Mouse (Mus musculus): ENCODE measurements around the gene Ppp1r9a. TPM values are rescaled to one million over a fixed set of nuclear protein-coding genes. Genes with fewer than 3 reads are reported as not detected.

Ppp1r9a gene
- total and polyA plus RNA-seq, 2 experiments from 2014 or later: 39.1 to 85.5 TPM

DNA sequence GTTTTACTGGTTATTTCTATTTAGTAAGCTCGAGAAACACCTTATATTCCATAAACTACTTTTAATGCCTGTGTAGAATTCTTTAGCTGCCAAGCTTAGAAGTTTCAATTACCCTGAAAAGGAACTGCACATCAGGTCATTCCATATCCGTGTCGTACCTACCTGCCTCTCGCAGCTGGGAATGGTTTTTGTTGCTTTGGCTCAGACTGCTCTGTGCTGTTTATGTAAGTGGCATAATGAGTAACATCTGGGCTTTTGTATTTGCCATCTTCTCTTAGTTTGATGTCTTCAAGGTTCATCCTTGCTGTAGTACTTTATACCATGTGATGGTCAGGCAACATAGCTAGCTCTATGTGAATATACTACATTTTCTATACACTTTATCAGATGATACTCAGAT is 47.0 kb downstream of the Ppp1r9a start:
- Histone ChIP-seq H3K9ac (no peak overlapping the region), H3K4me1 (ENCODE audit: insufficient read depth) (no peaks in the 10 kb centered on the region), H3K4me3 (ENCODE audit: low read depth, low read length) (no peak overlapping the region), H3K9me3 (ENCODE audit: low read length) (no peaks in the 10 kb centered on the region), H3K36me3 (ENCODE audit: insufficient read depth) (no peaks in the 10 kb centered on the region), H3K27ac (ENCODE audit: low read depth, low read length) (no peak overlapping the region), H3K4me2 (ENCODE audit: low read depth) (no peak overlapping the region), H3K27me3 (ENCODE audit: insufficient read depth, low read length) (no peaks in the 10 kb centered on the region)
- DNase-seq (no peak), ATAC-seq (no peak)
- TF ChIP-seq CTCF (IDR thresholded peaks at IDR 0.05; ENCODE audit: low read depth): no peak
- WGBS: 83% methylated on average over 4 of the region's 4 CpGs

DNA sequence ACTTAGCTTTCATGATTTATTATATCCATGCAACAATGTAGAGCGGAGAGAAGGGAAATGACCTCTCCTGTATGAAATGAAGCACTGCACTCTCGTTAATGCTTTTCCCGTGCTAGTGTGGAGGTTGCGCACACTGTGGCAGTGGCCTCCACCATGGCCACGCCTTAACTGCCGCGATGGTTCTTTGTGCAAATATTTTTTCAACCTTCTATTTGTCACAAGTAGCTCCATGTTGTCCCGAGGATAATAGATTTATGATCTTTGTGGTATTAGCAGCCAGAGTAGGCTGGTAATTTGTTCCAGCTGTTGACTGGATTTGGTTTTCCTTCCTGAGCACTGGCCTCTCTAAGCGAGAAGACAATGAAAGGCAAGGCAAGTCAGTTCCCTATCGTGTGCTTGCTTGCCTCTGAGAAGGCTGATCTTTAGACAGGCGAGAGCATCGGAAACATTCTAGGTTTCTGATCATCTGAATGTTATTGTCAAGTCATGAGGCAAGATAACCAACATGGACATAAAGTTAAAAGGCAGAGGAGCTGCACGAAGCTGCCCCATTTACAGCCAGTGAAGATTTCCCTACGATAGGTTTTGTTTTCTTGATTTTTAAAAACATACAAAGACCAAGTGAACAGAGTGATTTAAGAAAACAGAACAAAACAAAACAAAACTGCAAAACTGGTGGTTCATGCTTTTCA is 50.5 kb downstream of the Ppp1r9a start:
- H3K9ac ChIP-seq: no peak overlapping the region
- no peak overlapping the region for H3K4me2 ChIP-seq (ENCODE audit: low read depth)
- WGBS: 88% methylated on average over 14 of the region's 14 CpGs
- H3K4me3 ChIP-seq (ENCODE audit: low read depth, low read length): no peak overlapping the region
- no peaks in the 10 kb centered on the region for H3K27me3 ChIP-seq (ENCODE audit: insufficient read depth, low read length)
- no peak for ATAC-seq
- H3K4me1 ChIP-seq (ENCODE audit: insufficient read depth): no peaks in the 10 kb centered on the region
- no peaks in the 10 kb centered on the region for H3K9me3 ChIP-seq (ENCODE audit: low read length)
- H3K27ac ChIP-seq (ENCODE audit: low read depth, low read length): no peak overlapping the region
- no peaks in the 10 kb centered on the region for H3K36me3 ChIP-seq (ENCODE audit: insufficient read depth)
- no peak for TF ChIP-seq CTCF (IDR thresholded peaks at IDR 0.05; ENCODE audit: low read depth)
- DNase-seq: no peak

DNA sequence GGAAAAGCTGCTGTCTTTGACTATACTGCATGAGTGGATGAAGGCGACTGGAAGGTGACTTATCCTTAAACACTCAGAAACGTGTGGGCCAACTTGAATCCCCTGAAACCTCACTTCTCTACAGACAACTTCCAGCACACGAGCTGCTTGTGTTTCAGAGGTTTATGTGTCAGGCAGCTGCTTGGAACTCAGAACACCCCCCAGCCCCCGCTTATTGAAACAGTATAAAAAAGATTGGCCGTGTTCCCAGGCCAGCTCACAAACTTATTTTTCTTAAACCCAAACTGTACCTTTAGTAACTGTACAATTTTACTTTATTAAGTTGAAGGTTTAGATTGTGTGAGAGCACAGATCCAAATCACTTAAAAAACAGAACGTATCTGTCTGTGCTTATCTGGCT is 53.9 kb downstream of the Ppp1r9a start:
- WGBS: 50% methylated on average over 6 of the region's 6 CpGs
- H3K4me2 ChIP-seq (ENCODE audit: low read depth): no peak overlapping the region
- H3K36me3 ChIP-seq (ENCODE audit: insufficient read depth): no peaks in the 10 kb centered on the region
- no peaks in the 10 kb centered on the region for H3K4me1 ChIP-seq (ENCODE audit: insufficient read depth)
- TF ChIP-seq CTCF (IDR thresholded peaks at IDR 0.05; ENCODE audit: low read depth): no peak
- DNase-seq: no peak
- H3K27me3 ChIP-seq (ENCODE audit: insufficient read depth, low read length): no peaks in the 10 kb centered on the region
- H3K9me3 ChIP-seq (ENCODE audit: low read length): no peaks in the 10 kb centered on the region
- H3K27ac ChIP-seq (ENCODE audit: low read depth, low read length): no peak overlapping the region
- H3K9ac ChIP-seq: no peak overlapping the region
- no peak for ATAC-seq
- H3K4me3 ChIP-seq (ENCODE audit: low read depth, low read length): no peak overlapping the region

DNA sequence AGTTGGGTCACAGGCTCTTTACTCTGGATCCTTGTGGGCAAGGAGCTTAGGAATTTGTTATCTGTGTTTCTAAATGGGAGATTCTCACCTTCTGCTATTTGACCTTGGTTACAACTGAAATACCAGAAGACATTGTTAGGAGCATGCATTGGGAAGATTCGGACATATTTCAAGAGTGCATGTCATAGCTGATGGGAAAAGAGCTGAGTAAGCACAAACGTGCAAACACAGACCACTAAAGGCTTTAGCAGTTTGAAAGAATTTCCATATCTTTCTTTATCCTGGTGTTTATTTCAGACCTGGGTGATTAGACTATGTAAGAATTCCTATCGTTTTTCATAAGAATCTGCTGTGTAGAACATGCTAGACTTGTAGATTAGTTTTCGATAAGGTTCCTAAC is 59.5 kb downstream of the Ppp1r9a start:
- WGBS: 88% methylated on average over 4 of the region's 4 CpGs
- H3K4me3 ChIP-seq (ENCODE audit: low read depth, low read length): no peak overlapping the region
- H3K9ac ChIP-seq: no peak overlapping the region
- H3K4me1 ChIP-seq (ENCODE audit: insufficient read depth): no peaks in the 10 kb centered on the region
- no peak for DNase-seq
- H3K9me3 ChIP-seq (ENCODE audit: low read length): no peaks in the 10 kb centered on the region
- no peak for ATAC-seq
- no peak for TF ChIP-seq CTCF (IDR thresholded peaks at IDR 0.05; ENCODE audit: low read depth)
- H3K27ac ChIP-seq (ENCODE audit: low read depth, low read length): no peak overlapping the region
- no peaks in the 10 kb centered on the region for H3K27me3 ChIP-seq (ENCODE audit: insufficient read depth, low read length)
- H3K4me2 ChIP-seq (ENCODE audit: low read depth): no peak overlapping the region
- H3K36me3 ChIP-seq (ENCODE audit: insufficient read depth): no peaks in the 10 kb centered on the region

DNA sequence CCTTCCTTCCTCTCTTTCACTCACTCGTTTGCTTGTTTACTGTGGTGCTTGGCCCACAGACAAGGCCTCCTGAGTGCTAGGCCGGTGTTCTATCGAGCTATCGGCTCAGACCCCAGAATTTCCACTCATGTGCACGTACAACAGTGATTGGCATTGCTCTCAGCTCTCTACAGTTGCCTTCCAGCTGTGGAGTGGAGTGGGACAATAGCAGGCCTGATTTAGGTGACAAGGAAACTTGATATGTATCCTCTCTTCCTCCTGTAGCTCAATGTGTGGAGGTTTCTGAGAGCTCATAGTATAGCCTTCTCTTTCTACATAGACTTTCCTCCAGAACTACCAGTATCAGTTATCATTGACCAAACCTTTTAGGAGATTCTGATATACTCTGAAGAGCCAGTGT is 60.3 kb downstream of the Ppp1r9a start:
- Histone ChIP-seq H3K27me3 (ENCODE audit: insufficient read depth, low read length) (no peaks in the 10 kb centered on the region), H3K9me3 (ENCODE audit: low read length) (no peaks in the 10 kb centered on the region), H3K9ac (no peak overlapping the region), H3K4me2 (ENCODE audit: low read depth) (no peak overlapping the region), H3K4me1 (ENCODE audit: insufficient read depth) (no peaks in the 10 kb centered on the region), H3K36me3 (ENCODE audit: insufficient read depth) (no peaks in the 10 kb centered on the region), H3K4me3 (ENCODE audit: low read depth, low read length) (no peak overlapping the region), H3K27ac (ENCODE audit: low read depth, low read length) (no peak overlapping the region)
- 64% methylated on average over 5 of the region's 5 CpGs for WGBS
- no peak for DNase-seq
- TF ChIP-seq CTCF (IDR thresholded peaks at IDR 0.05; ENCODE audit: low read depth): no peak
- ATAC-seq: no peak

DNA sequence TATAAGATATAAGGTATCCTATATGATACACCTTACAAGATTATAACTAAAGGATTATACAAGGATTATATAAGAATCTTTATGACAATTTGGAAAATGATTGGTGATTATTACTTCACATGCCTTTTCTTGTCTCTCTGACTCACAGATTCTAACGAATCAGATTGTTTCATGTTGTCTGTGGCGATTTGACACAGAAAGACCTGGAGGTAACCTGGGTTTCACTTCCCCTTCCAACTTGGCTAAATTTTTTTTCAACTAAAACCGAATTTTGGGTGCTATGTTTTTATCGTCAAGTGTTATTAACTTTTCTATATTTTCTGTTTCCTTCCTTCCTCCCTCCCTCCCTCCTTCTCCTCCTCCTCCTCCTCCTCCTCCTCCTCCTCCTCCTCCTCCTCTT is 64.5 kb downstream of the Ppp1r9a start:
- Histone ChIP-seq H3K4me1 (ENCODE audit: insufficient read depth) (no peaks in the 10 kb centered on the region), H3K4me2 (ENCODE audit: low read depth) (no peak overlapping the region), H3K27ac (ENCODE audit: low read depth, low read length) (no peak overlapping the region), H3K9ac (no peak overlapping the region), H3K4me3 (ENCODE audit: low read depth, low read length) (no peak overlapping the region), H3K9me3 (ENCODE audit: low read length) (no peaks in the 10 kb centered on the region), H3K36me3 (ENCODE audit: insufficient read depth) (no peaks in the 10 kb centered on the region), H3K27me3 (ENCODE audit: insufficient read depth, low read length) (no peaks in the 10 kb centered on the region)
- no peak for TF ChIP-seq CTCF (IDR thresholded peaks at IDR 0.05; ENCODE audit: low read depth)
- WGBS: 98% methylated on average over 4 of the region's 4 CpGs
- ATAC-seq: no peak
- DNase-seq: no peak

DNA sequence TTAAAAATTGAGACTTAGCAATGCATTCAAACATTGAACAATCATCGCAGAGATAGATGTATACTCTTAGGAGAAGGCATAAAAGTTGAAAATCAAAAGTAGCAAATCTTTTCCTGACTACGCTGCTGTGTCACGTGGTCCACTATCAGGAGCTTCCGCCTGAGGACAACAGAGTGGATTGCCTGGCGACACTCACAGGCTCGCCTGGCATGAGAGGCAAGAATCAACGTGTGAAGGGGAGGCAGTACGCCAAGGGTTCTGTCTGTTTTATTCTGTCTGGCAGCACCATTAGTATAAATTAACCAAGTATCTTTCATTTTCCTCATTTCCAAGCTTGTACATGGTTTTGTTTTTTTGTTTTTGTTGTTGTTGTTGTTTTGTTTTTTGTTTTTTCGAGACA is 68.5 kb downstream of the Ppp1r9a start:
- ATAC-seq: peak; percentile 38; the same call in 1 of the 2 replicates

More for the DNA sequence above, 68.5 kb downstream of the Ppp1r9a start:
- Histone ChIP-seq H3K4me3 (ENCODE audit: low read depth, low read length) (no peak overlapping the region), H3K27me3 (ENCODE audit: insufficient read depth, low read length) (no peaks in the 10 kb centered on the region), H3K4me1 (ENCODE audit: insufficient read depth) (no peaks in the 10 kb centered on the region), H3K27ac (ENCODE audit: low read depth, low read length) (no peak overlapping the region), H3K9me3 (ENCODE audit: low read length) (no peaks in the 10 kb centered on the region), H3K9ac (no peak overlapping the region), H3K36me3 (ENCODE audit: insufficient read depth) (no peaks in the 10 kb centered on the region), H3K4me2 (ENCODE audit: low read depth) (no peak overlapping the region)
- WGBS: 65% methylated on average over 9 of the region's 9 CpGs
- no peak for TF ChIP-seq CTCF (IDR thresholded peaks at IDR 0.05; ENCODE audit: low read depth)
- no peak for DNase-seq

All from forebrain, postnatal 0 days (tissue).